Mouse (Mus musculus) lung, adult 2 months (tissue): Measurements from ENCODE around the gene Eya4.

Experiments used
- CTCF ChIP-seq: fragments of 200-500 bp; IDR thresholded peaks from 2 replicates; pipeline ENCODE4 v1.5.1; 2011; ENCODE audit warnings: mild to moderate bottlenecking, low read length, control low read depth; ENCODE audit not compliant: insufficient read depth
- POLR2A ChIP-seq: fragments of 200-500 bp; IDR thresholded peaks from 2 replicates; pipeline ENCODE4 v1.6.1; 2011; ENCODE audit warnings: low read depth, mild to moderate bottlenecking, control low read depth, low read length, borderline replicate concordance; ENCODE audit errors: extremely low read depth

DNA sequence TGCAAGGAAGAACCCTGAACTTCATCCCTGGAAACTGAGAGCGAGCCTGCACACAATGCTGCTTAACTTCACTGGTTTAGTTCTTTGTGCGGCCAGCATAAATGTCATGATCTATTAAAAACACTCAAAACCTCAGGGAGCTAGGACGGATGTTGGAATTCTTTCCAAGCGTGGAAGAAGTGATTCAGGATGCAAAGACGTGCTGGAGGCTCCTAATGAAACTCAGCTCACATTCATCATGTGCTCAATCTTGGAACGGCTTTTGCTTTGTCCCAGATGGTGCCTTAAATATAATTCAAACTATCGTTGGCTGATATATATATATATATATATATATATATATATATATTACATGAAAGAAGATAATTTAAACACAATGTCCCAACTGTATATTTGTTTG is 58.1 kb downstream of the Eya4 start:
- TF ChIP-seq CTCF (no peak), POLR2A (no peak)
